Mouse (Mus musculus): ENCODE measurements around the gene Kcns1. TPM values are rescaled to one million over a fixed set of nuclear protein-coding genes. Genes with fewer than 3 reads are reported as not detected.

Gene Kcns1
- polyA plus RNA-seq, 1 experiment: not detected

- Histone ChIP-seq H3K27ac (ENCODE audit: insufficient read depth, low read depth, low read length) (no peak overlapping the region), H3K4me3 (ENCODE audit: insufficient read depth, low read length) (no peak overlapping the region), H3K4me1 (ENCODE audit: control insufficient read depth, insufficient read depth, low read length) (no peaks in the 10 kb centered on the region)
- TF ChIP-seq POLR2A (IDR thresholded peaks at IDR 0.05; ENCODE audit: borderline replicate concordance, low read depth, low read length) (no peak), CTCF (IDR thresholded peaks at IDR 0.05; ENCODE audit: low read depth, low read length) (no peak)
These were observed 39.3 kb downstream of the Kcns1 start for GRCm38 (mm10) chr2:164131586-164131985.

- TF ChIP-seq POLR2A (IDR thresholded peaks at IDR 0.05; ENCODE audit: borderline replicate concordance, low read depth, low read length): no peak
- TF ChIP-seq CTCF (IDR thresholded peaks at IDR 0.05; ENCODE audit: low read depth, low read length): no peak
- Histone ChIP-seq H3K4me1 (ENCODE audit: control insufficient read depth, insufficient read depth, low read length) (no peaks in the 10 kb centered on the region), H3K4me3 (ENCODE audit: insufficient read depth, low read length) (no peak overlapping the region), H3K27ac (ENCODE audit: insufficient read depth, low read depth, low read length) (no peak overlapping the region)
These were observed 42.1 kb downstream of the Kcns1 start for GRCm38 (mm10) chr2:164128576-164129411.

GRCm38 (mm10) chr2:164127297-164127696 lies 43.6 kb downstream of the Kcns1 start:
- no peak for TF ChIP-seq CTCF (IDR thresholded peaks at IDR 0.05; ENCODE audit: low read depth, low read length)
- TF ChIP-seq POLR2A (IDR thresholded peaks at IDR 0.05; ENCODE audit: borderline replicate concordance, low read depth, low read length): no peak
- Histone ChIP-seq H3K4me1 (ENCODE audit: control insufficient read depth, insufficient read depth, low read length) (no peaks in the 10 kb centered on the region), H3K27ac (ENCODE audit: insufficient read depth, low read depth, low read length) (no peak overlapping the region), H3K4me3 (ENCODE audit: insufficient read depth, low read length) (no peak overlapping the region)

GRCm38 (mm10) chr2:164126533-164126955 lies 44.4 kb downstream of the Kcns1 start:
- Histone ChIP-seq H3K27ac (ENCODE audit: insufficient read depth, low read depth, low read length) (no peak overlapping the region), H3K4me3 (ENCODE audit: insufficient read depth, low read length) (no peak overlapping the region), H3K4me1 (ENCODE audit: control insufficient read depth, insufficient read depth, low read length) (no peaks in the 10 kb centered on the region)
- TF ChIP-seq CTCF (IDR thresholded peaks at IDR 0.05; ENCODE audit: low read depth, low read length): no peak
- no peak for TF ChIP-seq POLR2A (IDR thresholded peaks at IDR 0.05; ENCODE audit: borderline replicate concordance, low read depth, low read length)

GRCm38 (mm10) chr2:164123169-164123766 lies 47.6 kb downstream of the Kcns1 start:
- Histone ChIP-seq H3K4me1 (ENCODE audit: control insufficient read depth, insufficient read depth, low read length) (no peaks in the 10 kb centered on the region), H3K27ac (ENCODE audit: insufficient read depth, low read depth, low read length) (no peak overlapping the region), H3K4me3 (ENCODE audit: insufficient read depth, low read length) (no peak overlapping the region)
- TF ChIP-seq CTCF (IDR thresholded peaks at IDR 0.05; ENCODE audit: low read depth, low read length) (no peak), POLR2A (IDR thresholded peaks at IDR 0.05; ENCODE audit: borderline replicate concordance, low read depth, low read length) (no peak)

GRCm38 (mm10) chr2:164119503-164119902 lies 51.4 kb downstream of the Kcns1 start:
- Histone ChIP-seq H3K4me3 (ENCODE audit: insufficient read depth, low read length) (no peak overlapping the region), H3K27ac (ENCODE audit: insufficient read depth, low read depth, low read length) (no peak overlapping the region), H3K4me1 (ENCODE audit: control insufficient read depth, insufficient read depth, low read length) (no peaks in the 10 kb centered on the region)
- TF ChIP-seq CTCF (IDR thresholded peaks at IDR 0.05; ENCODE audit: low read depth, low read length) (no peak), POLR2A (IDR thresholded peaks at IDR 0.05; ENCODE audit: borderline replicate concordance, low read depth, low read length) (no peak)

GRCm38 (mm10) chr2:164115531-164115930 lies 55.4 kb downstream of the Kcns1 start:
- Histone ChIP-seq H3K4me1 (ENCODE audit: control insufficient read depth, insufficient read depth, low read length) (no peaks in the 10 kb centered on the region), H3K27ac (ENCODE audit: insufficient read depth, low read depth, low read length) (no peak overlapping the region)
- no peak for TF ChIP-seq POLR2A (IDR thresholded peaks at IDR 0.05; ENCODE audit: borderline replicate concordance, low read depth, low read length)
- no peak for TF ChIP-seq CTCF (IDR thresholded peaks at IDR 0.05; ENCODE audit: low read depth, low read length)

GRCm38 (mm10) chr2:164114051-164114450 lies 56.9 kb downstream of the Kcns1 start:
- TF ChIP-seq CTCF (IDR thresholded peaks at IDR 0.05; ENCODE audit: low read depth, low read length) (no peak), POLR2A (IDR thresholded peaks at IDR 0.05; ENCODE audit: borderline replicate concordance, low read depth, low read length) (no peak)
- no peaks in the 10 kb centered on the region for H3K4me1 ChIP-seq (ENCODE audit: control insufficient read depth, insufficient read depth, low read length)
- no peak overlapping the region for H3K27ac ChIP-seq (ENCODE audit: insufficient read depth, low read depth, low read length)
- no peak overlapping the region for H3K4me3 ChIP-seq (ENCODE audit: insufficient read depth, low read length)

More at GRCm38 (mm10) chr2:164115531-164115930, 55.4 kb downstream of the Kcns1 start:
- H3K4me3 ChIP-seq (ENCODE audit: insufficient read depth, low read length): no peak overlapping the region

Other genes starting within 250 kb of the Kcns1 start
- 157 and 160 TPM in 2 replicates for gene Ywhab, start 176.2 kb downstream of the Kcns1 start, polyA plus RNA-seq (2012; ENCODE audit: insufficient read depth, insufficient read length, missing spikeins)
- gene Pabpc1l, start 145.7 kb downstream of the Kcns1 start, polyA plus RNA-seq (2012; ENCODE audit: insufficient read depth, insufficient read length, missing spikeins): 2.5 and 3.2 TPM in 2 replicates
- 69.9 and 82.6 TPM in 2 replicates for gene Stk4, start 100.8 kb downstream of the Kcns1 start, polyA plus RNA-seq (2012; ENCODE audit: insufficient read depth, insufficient read length, missing spikeins)
- gene Tomm34, start 99.9 kb downstream of the Kcns1 start, polyA plus RNA-seq (2012; ENCODE audit: insufficient read depth, insufficient read length, missing spikeins): 60.6 and 63.8 TPM in 2 replicates
- not detected in 2 replicates for gene Wfdc5, start 11.6 kb upstream of the Kcns1 start, polyA plus RNA-seq (2012; ENCODE audit: insufficient read depth, insufficient read length, missing spikeins)
- not detected in 2 replicates for gene Wfdc12, start 19.5 kb upstream of the Kcns1 start, polyA plus RNA-seq (2012; ENCODE audit: insufficient read depth, insufficient read length, missing spikeins)
- not detected in 2 replicates for gene Wfdc15a, start 29.0 kb upstream of the Kcns1 start, polyA plus RNA-seq (2012; ENCODE audit: insufficient read depth, insufficient read length, missing spikeins)
- not detected in 2 replicates for gene Wfdc15b, start 50.5 kb upstream of the Kcns1 start, polyA plus RNA-seq (2012; ENCODE audit: insufficient read depth, insufficient read length, missing spikeins)
- gene Svs2, start 67.4 kb upstream of the Kcns1 start, polyA plus RNA-seq (2012; ENCODE audit: insufficient read depth, insufficient read length, missing spikeins): not detected in 2 replicates
- not detected in 2 replicates for gene Svs3b, start 85.5 kb upstream of the Kcns1 start, polyA plus RNA-seq (2012; ENCODE audit: insufficient read depth, insufficient read length, missing spikeins)
- gene Svs4, start 107.3 kb upstream of the Kcns1 start, polyA plus RNA-seq (2012; ENCODE audit: insufficient read depth, insufficient read length, missing spikeins): not detected in 2 replicates
- not detected in 2 replicates for gene Svs3a, start 118.2 kb upstream of the Kcns1 start, polyA plus RNA-seq (2012; ENCODE audit: insufficient read depth, insufficient read length, missing spikeins)
- not detected in 2 replicates for gene Svs6, start 145.6 kb upstream of the Kcns1 start, polyA plus RNA-seq (2012; ENCODE audit: insufficient read depth, insufficient read length, missing spikeins)
- gene Svs5, start 161.6 kb upstream of the Kcns1 start, polyA plus RNA-seq (2012; ENCODE audit: insufficient read depth, insufficient read length, missing spikeins): not detected in 2 replicates
- 2.1 and 2.3 TPM in 2 replicates for gene Slpi, start 218.0 kb upstream of the Kcns1 start, polyA plus RNA-seq (2012; ENCODE audit: insufficient read depth, insufficient read length, missing spikeins)
- not detected in 2 replicates for gene Rbpjl, start 232.0 kb upstream of the Kcns1 start, polyA plus RNA-seq (2012; ENCODE audit: insufficient read depth, insufficient read length, missing spikeins)
- gene Matn4, start 234.0 kb upstream of the Kcns1 start, polyA plus RNA-seq (2012; ENCODE audit: insufficient read depth, insufficient read length, missing spikeins): not detected in 2 replicates